Mouse (Mus musculus): ENCODE measurements around the gene Tyro3. TPM values are rescaled to one million over a fixed set of nuclear protein-coding genes. Genes with fewer than 3 reads are reported as not detected.

The Tyro3 gene
- polyA plus RNA-seq, 1 experiment from 2014 or later: 20.2 TPM

GRCm38 (mm10) chr2:119811490-119812146, 14.1 kb downstream of the Tyro3 start:
- no peaks in the 10 kb centered on the region for H3K27me3 ChIP-seq (replicated peaks; ENCODE audit: control insufficient read depth, insufficient read depth, low read length)
- H3K4me2 ChIP-seq (ENCODE audit: low read depth, low read length): no peak overlapping the region
- H3K9ac ChIP-seq (ENCODE audit: low read depth, low read length): no peak overlapping the region
- ATAC-seq (ENCODE audit: low read depth) (no peak), DNase-seq (ENCODE audit: low spot score) (no peak)
- 85% methylated on average over 14 of the region's 14 CpGs for WGBS
- H3K27ac ChIP-seq (replicated peaks; ENCODE audit: low read depth, low read length): no peak overlapping the region
- peaks cover 65% of the 10 kb centered on the region for H3K36me3 ChIP-seq (ENCODE audit: control insufficient read depth, insufficient read depth, low read length)
- no peaks in the 10 kb centered on the region for H3K9me3 ChIP-seq (ENCODE audit: control insufficient read depth, low read length)
- H3K4me1 ChIP-seq (ENCODE audit: control insufficient read depth, insufficient read depth, low read length): no peaks in the 10 kb centered on the region
- H3K4me3 ChIP-seq (ENCODE audit: low read depth, low read length): no peak overlapping the region

DNA sequence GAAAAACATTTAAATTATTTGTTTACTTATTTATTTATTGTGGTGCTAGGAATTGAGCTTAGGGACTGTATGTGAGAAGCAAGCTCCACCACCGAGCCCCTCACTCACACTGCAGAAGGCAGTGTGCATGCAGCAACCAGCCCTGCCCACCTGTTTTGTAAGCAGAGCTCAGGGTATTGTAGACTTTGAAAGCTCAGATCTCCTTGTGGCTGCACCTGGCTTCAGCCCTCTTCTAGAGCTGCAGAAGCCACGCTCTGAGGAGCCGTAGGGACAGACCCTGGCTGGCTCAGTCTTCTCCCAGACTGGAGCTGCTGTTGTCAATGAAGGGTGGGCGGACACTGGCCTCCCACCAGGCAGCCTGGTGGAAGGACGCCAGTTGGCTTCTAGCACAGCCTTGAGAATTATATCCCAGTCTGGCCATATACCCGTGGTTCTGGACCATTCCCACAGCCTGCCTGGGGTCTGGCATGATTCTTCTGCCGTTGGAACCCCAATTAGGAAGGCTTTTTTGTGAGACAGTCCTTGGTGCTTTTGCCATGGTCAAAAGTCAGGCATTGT, 16.9 kb downstream of the Tyro3 start:
- ATAC-seq (ENCODE audit: low read depth) (peak; percentile 39; the same call in 1 of the 2 replicates), DNase-seq (ENCODE audit: low spot score) (peak; percentile 38)
- Histone ChIP-seq H3K4me1 (ENCODE audit: control insufficient read depth, insufficient read depth, low read length) (no peaks in the 10 kb centered on the region), H3K9ac (ENCODE audit: low read depth, low read length) (no peak overlapping the region), H3K27ac (replicated peaks; ENCODE audit: low read depth, low read length) (no peak overlapping the region), H3K4me2 (ENCODE audit: low read depth, low read length) (no peak overlapping the region), H3K27me3 (replicated peaks; ENCODE audit: control insufficient read depth, insufficient read depth, low read length) (no peaks in the 10 kb centered on the region), H3K36me3 (ENCODE audit: control insufficient read depth, insufficient read depth, low read length) (peaks cover 57% of the 10 kb centered on the region), H3K4me3 (ENCODE audit: low read depth, low read length) (no peak overlapping the region), H3K9me3 (ENCODE audit: control insufficient read depth, low read length) (no peaks in the 10 kb centered on the region)
- WGBS: 59% methylated on average over 7 of the region's 7 CpGs

DNA sequence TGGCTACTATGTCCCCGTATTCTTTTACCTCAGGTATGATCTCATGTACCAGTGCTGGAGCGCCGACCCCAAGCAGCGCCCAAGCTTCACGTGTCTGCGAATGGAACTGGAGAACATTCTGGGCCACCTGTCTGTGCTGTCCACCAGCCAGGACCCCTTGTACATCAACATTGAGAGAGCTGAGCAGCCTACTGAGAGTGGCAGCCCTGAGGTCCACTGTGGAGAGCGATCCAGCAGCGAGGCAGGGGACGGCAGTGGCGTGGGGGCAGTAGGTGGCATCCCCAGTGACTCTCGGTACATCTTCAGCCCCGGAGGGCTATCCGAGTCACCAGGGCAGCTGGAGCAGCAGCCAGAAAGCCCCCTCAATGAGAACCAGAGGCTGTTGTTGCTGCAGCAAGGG, 19.1 kb downstream of the Tyro3 start:
- no peaks in the 10 kb centered on the region for H3K27me3 ChIP-seq (replicated peaks; ENCODE audit: control insufficient read depth, insufficient read depth, low read length)
- no peaks in the 10 kb centered on the region for H3K4me1 ChIP-seq (ENCODE audit: control insufficient read depth, insufficient read depth, low read length)
- H3K9ac ChIP-seq (ENCODE audit: low read depth, low read length): no peak overlapping the region
- 91% methylated on average over 13 of the region's 13 CpGs for WGBS
- ATAC-seq (ENCODE audit: low read depth) (no peak), DNase-seq (ENCODE audit: low spot score) (no peak)
- H3K9me3 ChIP-seq (ENCODE audit: control insufficient read depth, low read length): no peaks in the 10 kb centered on the region
- peaks cover 35% of the 10 kb centered on the region for H3K36me3 ChIP-seq (ENCODE audit: control insufficient read depth, insufficient read depth, low read length)
- no peak overlapping the region for H3K27ac ChIP-seq (replicated peaks; ENCODE audit: low read depth, low read length)
- H3K4me2 ChIP-seq (ENCODE audit: low read depth, low read length): no peak overlapping the region
- no peak overlapping the region for H3K4me3 ChIP-seq (ENCODE audit: low read depth, low read length)

- peaks cover 31% of the 10 kb centered on the region for H3K36me3 ChIP-seq (ENCODE audit: control insufficient read depth, insufficient read depth, low read length)
- 90% methylated on average over 4 of the region's 5 CpGs for WGBS
Observed at GRCm38 (mm10) chr2:119817047-119817446, 19.5 kb downstream of the Tyro3 start.

GRCm38 (mm10) chr2:119818668-119819272, 21.2 kb downstream of the Tyro3 start:
- H3K9me3 ChIP-seq (ENCODE audit: control insufficient read depth, low read length): no peaks in the 10 kb centered on the region
- whole genome bisulfite sequencing: 42% methylated on average over 9 of the region's 9 CpGs
- no peaks in the 10 kb centered on the region for H3K4me1 ChIP-seq (ENCODE audit: control insufficient read depth, insufficient read depth, low read length)
- no peak overlapping the region for H3K9ac ChIP-seq (ENCODE audit: low read depth, low read length)
- H3K4me2 ChIP-seq (ENCODE audit: low read depth, low read length): no peak overlapping the region
- no peaks in the 10 kb centered on the region for H3K27me3 ChIP-seq (replicated peaks; ENCODE audit: control insufficient read depth, insufficient read depth, low read length)
- no peak overlapping the region for H3K4me3 ChIP-seq (ENCODE audit: low read depth, low read length)
- no peak overlapping the region for H3K27ac ChIP-seq (replicated peaks; ENCODE audit: low read depth, low read length)
- ATAC-seq (ENCODE audit: low read depth): peak; percentile 51; the same call in 1 of the 2 replicates
- DNase-seq (ENCODE audit: low spot score): peak; percentile 71
- H3K36me3 ChIP-seq (ENCODE audit: control insufficient read depth, insufficient read depth, low read length): peaks cover 16% of the 10 kb centered on the region

More at GRCm38 (mm10) chr2:119817047-119817446, 19.5 kb downstream of the Tyro3 start:
- Histone ChIP-seq H3K4me2 (ENCODE audit: low read depth, low read length) (no peak overlapping the region), H3K27me3 (replicated peaks; ENCODE audit: control insufficient read depth, insufficient read depth, low read length) (no peaks in the 10 kb centered on the region), H3K9ac (ENCODE audit: low read depth, low read length) (peak overlapping the region; percentile 34; the same call in 1 of the 2 replicates), H3K4me3 (ENCODE audit: low read depth, low read length) (no peak overlapping the region), H3K4me1 (ENCODE audit: control insufficient read depth, insufficient read depth, low read length) (no peaks in the 10 kb centered on the region), H3K9me3 (ENCODE audit: control insufficient read depth, low read length) (no peaks in the 10 kb centered on the region), H3K27ac (replicated peaks; ENCODE audit: low read depth, low read length) (no peak overlapping the region)
- DNase-seq (ENCODE audit: low spot score) (peak; percentile 13), ATAC-seq (ENCODE audit: low read depth) (0 out of 2 replicates have a peak, but pooled peaks have one; percentile 7)

DNA sequence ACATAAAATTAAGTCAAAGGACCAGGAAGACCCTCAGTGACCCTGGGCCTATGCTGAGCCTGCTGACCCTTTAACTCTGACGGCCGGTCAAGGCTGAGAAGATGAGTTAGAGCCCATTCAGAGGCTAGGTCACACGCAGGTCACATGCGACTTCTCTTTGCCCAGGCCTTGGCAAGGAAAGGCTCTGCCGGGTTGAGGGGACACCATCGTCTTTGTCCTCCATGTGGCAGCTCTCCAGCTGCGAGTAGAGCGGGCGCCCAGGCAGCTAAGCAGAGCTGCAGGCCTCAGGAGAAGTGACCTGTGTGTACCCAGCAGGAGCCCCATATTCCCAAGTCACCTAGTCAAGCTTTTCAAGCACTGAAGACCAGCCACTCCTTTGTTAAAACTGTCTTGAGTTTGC, 23.6 kb downstream of the Tyro3 start:
- no peak for ATAC-seq (ENCODE audit: low read depth)
- Histone ChIP-seq H3K27me3 (replicated peaks; ENCODE audit: control insufficient read depth, insufficient read depth, low read length) (no peaks in the 10 kb centered on the region), H3K4me2 (ENCODE audit: low read depth, low read length) (no peak overlapping the region), H3K36me3 (ENCODE audit: control insufficient read depth, insufficient read depth, low read length) (peaks cover 15% of the 10 kb centered on the region), H3K4me3 (ENCODE audit: low read depth, low read length) (no peak overlapping the region), H3K4me1 (ENCODE audit: control insufficient read depth, insufficient read depth, low read length) (no peaks in the 10 kb centered on the region), H3K9me3 (ENCODE audit: control insufficient read depth, low read length) (no peaks in the 10 kb centered on the region), H3K9ac (ENCODE audit: low read depth, low read length) (no peak overlapping the region), H3K27ac (replicated peaks; ENCODE audit: low read depth, low read length) (no peak overlapping the region)
- 92% methylated on average over 9 of the region's 9 CpGs for WGBS
- DNase-seq (ENCODE audit: low spot score): no peak

DNA sequence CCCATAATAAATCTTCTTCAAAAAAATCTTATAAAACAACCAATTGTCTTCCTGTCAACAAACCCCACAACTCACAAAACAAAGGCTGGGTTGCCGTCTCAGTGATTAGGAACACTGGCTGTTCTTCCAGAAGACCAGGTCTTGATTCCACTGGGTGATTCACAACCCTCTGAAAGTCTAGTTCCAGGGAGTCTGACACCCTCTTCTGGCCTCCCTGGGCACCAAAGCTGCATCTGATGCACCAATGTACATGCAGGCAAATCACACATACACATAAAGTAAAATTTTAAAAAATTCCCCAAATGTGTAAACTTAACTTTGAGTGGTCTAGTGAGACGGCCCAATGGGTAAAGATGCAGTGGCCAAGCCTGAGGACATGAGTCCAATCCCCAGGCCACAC, 33.0 kb downstream of the Tyro3 start:
- no peak for DNase-seq (ENCODE audit: low spot score)
- WGBS: 65% methylated on average over 2 of the region's 2 CpGs
- no peak for ATAC-seq (ENCODE audit: low read depth)

DNA sequence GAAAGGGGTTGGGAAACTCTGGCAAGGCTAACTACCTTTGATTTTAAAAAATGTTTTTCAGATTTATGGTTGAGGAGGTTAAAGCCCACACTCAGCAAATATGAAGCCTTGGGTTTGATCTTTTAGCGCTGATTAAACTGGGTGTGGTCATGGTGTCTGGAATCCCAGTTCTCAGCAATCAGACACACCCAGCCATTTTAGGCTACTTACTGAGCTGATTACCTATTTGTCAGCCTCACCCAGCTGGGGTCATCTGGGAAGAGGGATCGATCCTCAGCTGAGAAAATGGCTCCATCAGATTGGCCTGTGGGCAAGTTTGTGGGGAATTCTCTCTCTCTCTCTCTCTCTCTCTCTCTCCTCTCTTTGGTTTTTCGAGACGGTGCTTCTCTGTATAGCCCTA, 36.7 kb downstream of the Tyro3 start:
- H3K9ac ChIP-seq (ENCODE audit: low read depth, low read length): no peak overlapping the region
- no peaks in the 10 kb centered on the region for H3K9me3 ChIP-seq (ENCODE audit: control insufficient read depth, low read length)
- ATAC-seq (ENCODE audit: low read depth) (no peak), DNase-seq (ENCODE audit: low spot score) (no peak)
- H3K4me2 ChIP-seq (ENCODE audit: low read depth, low read length): no peak overlapping the region
- no peaks in the 10 kb centered on the region for H3K36me3 ChIP-seq (ENCODE audit: control insufficient read depth, insufficient read depth, low read length)
- no peak overlapping the region for H3K27ac ChIP-seq (replicated peaks; ENCODE audit: low read depth, low read length)
- no peak overlapping the region for H3K4me3 ChIP-seq (ENCODE audit: low read depth, low read length)
- no peaks in the 10 kb centered on the region for H3K27me3 ChIP-seq (replicated peaks; ENCODE audit: control insufficient read depth, insufficient read depth, low read length)
- WGBS: 74% methylated on average over 4 of the region's 4 CpGs
- no peaks in the 10 kb centered on the region for H3K4me1 ChIP-seq (ENCODE audit: control insufficient read depth, insufficient read depth, low read length)

More for the DNA sequence above, 33.0 kb downstream of the Tyro3 start:
- Histone ChIP-seq H3K9ac (ENCODE audit: low read depth, low read length) (no peak overlapping the region), H3K36me3 (ENCODE audit: control insufficient read depth, insufficient read depth, low read length) (no peaks in the 10 kb centered on the region), H3K4me2 (ENCODE audit: low read depth, low read length) (no peak overlapping the region), H3K4me3 (ENCODE audit: low read depth, low read length) (no peak overlapping the region), H3K9me3 (ENCODE audit: control insufficient read depth, low read length) (no peaks in the 10 kb centered on the region), H3K27me3 (replicated peaks; ENCODE audit: control insufficient read depth, insufficient read depth, low read length) (no peaks in the 10 kb centered on the region), H3K4me1 (ENCODE audit: control insufficient read depth, insufficient read depth, low read length) (no peaks in the 10 kb centered on the region), H3K27ac (replicated peaks; ENCODE audit: low read depth, low read length) (no peak overlapping the region)
